Mouse (Mus musculus) cerebellum, adult 11-12 months (tissue): ENCODE results near the gene Nupr1l.
A peak's percentile ranks its signal among the peaks of the same experiment; 100 is the strongest.

Source experiments
- DNase-seq: peaks from one replicate; pipeline ENCODE4 v3.0.0; 2022

The Nupr1l gene

GRCm38 (mm10) chr5:129918065-129918651 is 9.8 kb downstream of the Nupr1l start:
- DNase-seq = no peak

- DNase-seq = no peak
These were observed 10.4 kb downstream of the Nupr1l start for GRCm38 (mm10) chr5:129918752-129919151.

GRCm38 (mm10) chr5:129919320-129919719 is 11.0 kb downstream of the Nupr1l start:
- DNase-seq = no peak

GRCm38 (mm10) chr5:129921972-129922371 is 13.6 kb downstream of the Nupr1l start:
- DNase-seq = no peak

- DNase-seq = no peak
These were observed 16.6 kb downstream of the Nupr1l start for GRCm38 (mm10) chr5:129924820-129925452.

- DNase-seq = no peak
These were observed 17.6 kb downstream of the Nupr1l start for GRCm38 (mm10) chr5:129925933-129926332.

- DNase-seq = no peak
These were observed 21.9 kb downstream of the Nupr1l start for GRCm38 (mm10) chr5:129929924-129930855.

- DNase-seq = no peak
These were observed 28.6 kb downstream of the Nupr1l start for GRCm38 (mm10) chr5:129936941-129937340.

- peak; percentile 37 for DNase-seq
These were observed 31.9 kb downstream of the Nupr1l start for GRCm38 (mm10) chr5:129940281-129940680.

- DNase-seq = no peak
These were observed 32.6 kb downstream of the Nupr1l start for GRCm38 (mm10) chr5:129940736-129941494.

- peak; percentile 98 for DNase-seq
These were observed 33.2 kb downstream of the Nupr1l start, which contains the start of gene Vkorc1l1 for GRCm38 (mm10) chr5:129941495-129942045. Vkorc1l1 (plus strand) TSS chr5:129941970.

GRCm38 (mm10) chr5:129942073-129942939 is 34.0 kb downstream of the Nupr1l start:
- DNase-seq = peak; percentile 66

- no peak for DNase-seq
These were observed 35.1 kb downstream of the Nupr1l start for GRCm38 (mm10) chr5:129943402-129943801.

GRCm38 (mm10) chr5:129947528-129948033 is 39.2 kb downstream of the Nupr1l start:
- DNase-seq = no peak

GRCm38 (mm10) chr5:129952143-129952542 is 43.8 kb downstream of the Nupr1l start:
- no peak for DNase-seq

GRCm38 (mm10) chr5:129954473-129955254 is 46.3 kb downstream of the Nupr1l start:
- DNase-seq = peak; percentile 45

- no peak for DNase-seq
These were observed 47.5 kb downstream of the Nupr1l start for GRCm38 (mm10) chr5:129955792-129956191.

GRCm38 (mm10) chr5:129963224-129963623 is 54.9 kb downstream of the Nupr1l start:
- no peak for DNase-seq
